Mouse (Mus musculus) ES-E14 (cell line): Measurements from ENCODE around the gene Fam110a. TPM values are rescaled to one million over a fixed set of nuclear protein-coding genes. Genes with fewer than 3 reads are reported as not detected.

ENCODE experiments used
- DNase-seq: peaks from one replicate; pipeline ENCODE4 v3.0.0-alpha.2; 2013; ENCODE audit warnings: low read depth, low spot score
- H3K27ac ChIP-seq: 2 replicates; pipeline ENCODE4 v1.5.1; 2012; ENCODE audit warnings: low read depth, mild to moderate bottlenecking, low read length, moderate library complexity, mixed read lengths; ENCODE audit not compliant: poor library complexity, insufficient read depth, severe bottlenecking
- H3K36me3 ChIP-seq: 2 replicates; pipeline ENCODE4 v1.6.1; 2012; ENCODE audit warnings: mild to moderate bottlenecking, low read length, moderate library complexity, mixed read lengths; ENCODE audit not compliant: control insufficient read depth, poor library complexity, insufficient read depth, severe bottlenecking
- H3K4me1 ChIP-seq, 2 experiments: fragments of 150-350 bp in 1 of 2; sonication (generic) in 1 of 2; 2 replicates each; pipeline ENCODE4 v1.6.1; 2012; ENCODE audit warnings: low read length in 2 of 2, mild to moderate bottlenecking in 1 of 2, mixed read lengths in 1 of 2; ENCODE audit not compliant: control insufficient read depth in 2 of 2, insufficient read depth in 2 of 2, poor library complexity in 1 of 2
- H3K4me3 ChIP-seq, 2 experiments: fragments of 150-350 bp in 1 of 2; sonication (generic) in 1 of 2; 2 replicates each; pipeline ENCODE4 v1.5.1; 2012; ENCODE audit warnings: low read length in 2 of 2, low read depth in 1 of 2, mild to moderate bottlenecking in 1 of 2, mixed read lengths in 1 of 2; ENCODE audit not compliant: insufficient read depth in 1 of 2, poor library complexity in 1 of 2, severe bottlenecking in 1 of 2
- H3K9ac ChIP-seq: 2 replicates; pipeline ENCODE4 v1.6.1; 2012; ENCODE audit warnings: low read depth, mild to moderate bottlenecking, low read length, mixed read lengths; ENCODE audit not compliant: poor library complexity, insufficient read depth, severe bottlenecking
- H3K9me3 ChIP-seq: fragments of 150-350 bp; sonication (generic); 2 replicates; pipeline ENCODE4 v1.6.1; 2012; ENCODE audit warnings: low read depth, mild to moderate bottlenecking, low read length; ENCODE audit not compliant: control insufficient read depth, insufficient read depth
- CHD2 ChIP-seq: IDR thresholded peaks from 2 replicates; pipeline ENCODE4 v1.6.1; 2014; ENCODE audit warnings: mild to moderate bottlenecking, low read depth, low read length, inconsistent platforms
- HCFC1 ChIP-seq: IDR thresholded peaks from 2 replicates; pipeline ENCODE4 v1.6.1; 2012; ENCODE audit warnings: low read length, inconsistent platforms, borderline replicate concordance; ENCODE audit not compliant: insufficient read depth
- MAFK ChIP-seq: IDR thresholded peaks from 2 replicates; pipeline ENCODE4 v1.6.1; 2014; ENCODE audit warnings: mild to moderate bottlenecking, low read depth, low read length, inconsistent platforms; ENCODE audit not compliant: insufficient read depth
- ZC3H11A ChIP-seq: IDR thresholded peaks from 2 replicates; pipeline ENCODE4 v1.6.1; 2012; ENCODE audit warnings: low read depth, mild to moderate bottlenecking, inconsistent platforms, low read length, borderline replicate concordance
- ZNF384 ChIP-seq: IDR thresholded peaks from 2 replicates; pipeline ENCODE4 v1.6.1; 2012; ENCODE audit warnings: low read depth, low read length, inconsistent platforms
- in situ Hi-C, 2 experiments: fragments of 600-800 bp; cut with MboI; formaldehyde crosslinking; loops; one replicate each; pipeline ENCODE4 v1.15.1; 2025; ENCODE audit warnings: low sequenced_read_pairs in 2 of 2, inconsistent platforms in 1 of 2; ENCODE audit not compliant: unreplicated experiment in 2 of 2
- total RNA-seq: library from RNA; depleted of rRNA; stranded (reverse); fragments of 300-350 nt; gene quantifications from 2 replicates; pipeline ENCODE4 v1.2.3, GENCODE M21; 2012

The Fam110a gene
- total RNA-seq, 1 experiment = 5.8 TPM

DNA sequence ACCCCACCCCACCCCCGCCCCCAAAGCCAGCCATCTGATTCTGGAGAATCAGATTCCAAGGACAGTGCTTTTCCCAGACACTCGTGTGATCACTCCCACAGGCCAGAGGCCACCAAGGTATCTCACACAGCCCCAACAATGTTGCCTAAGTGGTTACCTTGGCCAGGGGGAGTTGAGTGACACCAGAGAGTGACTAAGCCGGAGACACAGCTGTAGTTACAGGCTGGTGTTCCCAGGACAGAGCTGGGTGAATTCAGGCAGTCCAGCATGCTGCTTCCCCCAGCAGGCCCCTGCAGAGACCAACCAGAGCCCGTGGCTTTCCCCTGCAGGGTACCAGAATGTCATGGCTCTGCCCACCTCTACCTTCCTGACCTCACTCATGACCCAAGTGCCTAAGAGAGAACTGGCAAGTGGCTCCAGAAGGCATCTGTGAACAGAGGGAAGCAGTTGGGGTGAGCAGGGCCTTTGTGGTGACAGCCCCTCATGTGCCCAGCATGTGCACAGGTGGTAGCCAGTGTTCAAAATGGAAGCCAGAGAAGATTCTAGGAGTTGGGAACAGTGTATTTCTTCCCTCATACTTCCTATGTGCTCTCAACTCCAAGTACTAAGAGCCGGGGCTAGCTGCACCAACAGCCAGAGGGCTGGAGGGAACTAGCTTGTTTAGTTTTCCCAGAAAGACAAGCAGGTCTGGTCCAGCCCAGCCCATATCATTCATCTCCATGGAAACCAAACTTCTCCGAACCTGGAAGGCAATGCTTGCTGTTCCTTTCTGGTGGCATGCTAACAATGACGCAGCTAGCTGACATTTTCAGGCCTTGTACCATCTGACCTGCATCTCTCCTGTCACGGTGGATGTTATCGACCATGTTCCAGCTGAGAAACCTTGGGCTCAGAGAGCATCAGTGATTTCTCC is 18.5 kb downstream of the Fam110a start:
- no peak for TF ChIP-seq HCFC1
- no peak for TF ChIP-seq MAFK
- TF ChIP-seq ZC3H11A = no peak
- TF ChIP-seq CHD2 = no peak
- no peak for TF ChIP-seq ZNF384
- no peak for DNase-seq
- Histone ChIP-seq H3K4me1 (peaks cover 0 to 25% of the 10 kb centered on the region in 2 experiments; a peak in 2 of 4 replicates), H3K36me3 (no peaks in the 10 kb centered on the region), H3K27ac (no peak overlapping the region), H3K9me3 (no peaks in the 10 kb centered on the region), H3K9ac (no peak overlapping the region), H3K4me3 (no peak overlapping the region)
- in situ Hi-C loops = no loop called here

DNA sequence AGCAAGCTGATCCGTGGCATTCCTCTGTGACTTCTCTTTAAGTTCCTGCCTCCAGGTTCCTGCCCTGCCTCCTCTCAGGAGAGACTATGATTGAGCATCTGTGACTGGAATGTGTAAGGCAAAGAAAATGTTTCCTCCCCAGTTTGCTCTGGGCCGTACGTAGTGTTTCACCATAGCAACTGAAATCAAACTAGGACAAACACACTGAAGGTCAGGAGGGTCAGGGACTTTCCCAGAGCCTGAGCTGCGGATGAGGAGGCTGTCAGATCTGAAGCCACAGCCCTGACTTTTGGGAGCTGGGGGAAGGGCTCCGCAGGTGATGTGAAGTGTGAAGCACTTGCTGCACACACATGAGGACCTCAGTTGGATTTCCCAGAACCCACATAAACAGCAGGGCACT is 20.7 kb downstream of the Fam110a start:
- no peaks in the 10 kb centered on the region for H3K36me3 ChIP-seq
- peaks cover 0 to 20% of the 10 kb centered on the region in 2 experiments; a peak in 2 of 4 replicates for H3K4me1 ChIP-seq
- no peak overlapping the region for H3K27ac ChIP-seq
- H3K9me3 ChIP-seq = no peaks in the 10 kb centered on the region
- in situ Hi-C loops = no loop called here
- no peak for DNase-seq
- no peak overlapping the region for H3K9ac ChIP-seq
- H3K4me3 ChIP-seq = no peak overlapping the region
- TF ChIP-seq HCFC1 = no peak
- TF ChIP-seq ZNF384 = no peak
- no peak for TF ChIP-seq ZC3H11A
- no peak for TF ChIP-seq MAFK
- no peak for TF ChIP-seq CHD2

DNA sequence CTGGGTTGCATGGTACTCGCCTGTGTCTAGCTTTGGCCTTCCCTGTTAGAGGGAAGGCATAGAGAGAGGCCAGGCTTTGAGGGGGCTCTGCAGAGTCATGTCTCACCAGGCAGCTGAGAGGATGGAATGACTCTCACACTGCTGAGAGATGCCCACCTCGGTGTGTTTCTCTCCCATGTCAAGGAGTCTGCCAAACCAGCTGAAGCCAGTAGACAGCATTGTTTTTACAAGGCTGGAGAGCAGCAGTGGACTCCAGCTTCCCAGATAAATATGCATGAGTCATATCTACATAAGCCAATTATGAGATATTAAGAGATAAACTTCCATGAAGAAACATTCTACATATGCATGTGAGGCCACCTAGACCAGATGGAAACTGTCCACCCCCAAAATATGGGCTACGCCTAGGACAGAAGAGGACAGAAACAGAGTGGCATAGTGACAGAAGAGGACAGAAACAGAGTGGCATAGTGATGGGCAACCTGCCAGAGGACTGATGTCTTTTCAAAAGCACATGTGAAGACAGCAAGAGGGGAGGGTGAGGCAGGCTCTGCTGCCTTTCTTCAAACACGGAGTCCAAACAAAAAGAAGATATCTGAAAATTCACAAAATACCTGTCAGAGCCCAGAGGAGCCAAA is 23.4 kb downstream of the Fam110a start:
- in situ Hi-C loops = no loop called here
- Histone ChIP-seq H3K9me3 (no peaks in the 10 kb centered on the region), H3K4me1 (peaks cover 0 to 4% of the 10 kb centered on the region in 2 experiments; a peak in 2 of 4 replicates), H3K9ac (no peak overlapping the region), H3K36me3 (no peaks in the 10 kb centered on the region), H3K27ac (no peak overlapping the region), H3K4me3 (no peak overlapping the region)
- TF ChIP-seq HCFC1 = no peak
- TF ChIP-seq CHD2 = no peak
- TF ChIP-seq ZNF384 = no peak
- no peak for TF ChIP-seq MAFK
- TF ChIP-seq ZC3H11A = no peak
- DNase-seq = no peak

DNA sequence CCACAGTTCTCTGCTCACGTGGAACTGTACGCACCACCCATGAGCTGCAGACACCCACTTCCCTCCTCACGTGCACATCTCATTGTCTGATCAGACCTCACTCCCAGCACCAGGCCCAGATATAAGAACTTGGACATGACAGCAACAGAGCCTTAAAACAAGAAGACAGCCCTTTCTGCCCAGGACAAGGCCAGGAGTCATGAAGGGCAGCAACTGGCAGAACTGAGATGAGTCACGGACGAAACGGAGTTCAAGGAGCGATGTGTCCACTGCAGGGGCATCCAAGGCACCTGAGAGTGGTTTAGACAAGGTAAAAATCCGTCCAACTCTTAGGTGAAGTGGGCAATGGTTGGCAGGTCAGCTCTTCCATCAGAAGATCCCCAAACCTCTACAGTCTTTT is 26.4 kb downstream of the Fam110a start:
- Histone ChIP-seq H3K4me1 (no peaks in the 10 kb centered on the region), H3K9ac (no peak overlapping the region), H3K27ac (no peak overlapping the region), H3K9me3 (no peaks in the 10 kb centered on the region), H3K36me3 (no peaks in the 10 kb centered on the region), H3K4me3 (no peak overlapping the region)
- DNase-seq = no peak
- no peak for TF ChIP-seq CHD2
- no peak for TF ChIP-seq HCFC1
- no peak for TF ChIP-seq ZC3H11A
- TF ChIP-seq ZNF384 = no peak
- TF ChIP-seq MAFK = no peak
- in situ Hi-C loops = no loop called here
